Mouse (Mus musculus) liver, adult 2 months (tissue): ENCODE results near the gene Ang2.
"Not testable (repeated sequence)": the region's sequence is repeated elsewhere in the genome, so short reads cannot be mapped to it uniquely, and the experiment has no call there.

Experiments used
- CTCF ChIP-seq: fragments of 200-500 bp; IDR thresholded peaks from 2 replicates; pipeline ENCODE4 v1.5.1; 2011; ENCODE audit warnings: low read depth, low read length, control low read depth
- POLR2A ChIP-seq: fragments of 200-500 bp; IDR thresholded peaks from 2 replicates; pipeline ENCODE4 v1.6.1; 2011; ENCODE audit warnings: low read length, control low read depth; ENCODE audit not compliant: insufficient read depth; ENCODE audit errors: extremely low read depth

GRCm38 (mm10) chr14:51163323-51163722 lies 35.6 kb downstream of the Ang2 start:
- TF ChIP-seq CTCF, POLR2A: not testable (repeated sequence)
